Mouse (Mus musculus) monocyte, adult 5-6 weeks (primary cell): ENCODE results near the gene Sh2d3c. TPM values are rescaled to one million over a fixed set of nuclear protein-coding genes. Genes with fewer than 3 reads are reported as not detected.
A peak's percentile ranks its signal among the peaks of the same experiment; 100 is the strongest.

Experiments
- ATAC-seq: fragments of 153-309, 156-312 bp; replicated peaks from 2 replicates; pipeline ENCODE4 v1.8.0; 2017; ENCODE audit warnings: mild to moderate bottlenecking; ENCODE audit not compliant: low TSS enrichment, insufficient number of reproducible peaks, severe bottlenecking, poor library complexity, low FRiP score
- total RNA-seq: library from RNA; stranded (forward); fragments of 200-1000, 200-491, 200-594 nt; gene quantifications from 3 replicates; pipeline ENCODE4 v1.2.3, GENCODE M21; 2017

Gene Sh2d3c
- 37.3 to 83.5 TPM (median 42.5 TPM) in 3 replicates for total RNA-seq

DNA sequence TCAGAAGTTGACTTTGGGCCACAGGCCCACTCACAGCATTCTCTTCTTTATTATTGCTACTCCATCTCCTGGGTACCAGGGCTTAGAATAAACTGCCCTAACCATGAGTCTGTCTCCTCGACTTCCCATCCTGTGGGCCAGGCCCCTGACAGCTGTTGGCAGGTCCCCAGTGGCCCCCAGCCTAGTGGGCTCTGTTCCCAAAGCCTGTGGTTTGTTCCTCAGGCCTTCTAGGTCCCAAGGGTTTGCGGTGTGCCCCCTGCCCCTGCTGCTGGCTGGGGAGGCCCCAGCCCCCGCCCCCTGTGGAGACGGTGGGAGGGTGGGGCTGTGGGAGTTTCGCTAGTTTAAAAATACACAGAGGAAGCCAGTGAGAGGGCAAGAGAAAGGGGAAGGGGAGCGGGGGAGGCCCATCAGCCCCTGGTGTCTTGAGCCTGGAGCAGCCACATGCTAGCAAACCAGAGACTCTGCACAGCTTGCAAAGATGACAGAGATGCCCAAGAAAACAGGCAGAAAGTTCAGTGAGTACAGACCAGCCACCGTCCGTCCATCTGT is at the start of gene Sh2d3c:
Sh2d3c (plus strand) TSS at position 375 of the 549 bp plus-strand sequence.
- ATAC-seq = peak; percentile 24

DNA sequence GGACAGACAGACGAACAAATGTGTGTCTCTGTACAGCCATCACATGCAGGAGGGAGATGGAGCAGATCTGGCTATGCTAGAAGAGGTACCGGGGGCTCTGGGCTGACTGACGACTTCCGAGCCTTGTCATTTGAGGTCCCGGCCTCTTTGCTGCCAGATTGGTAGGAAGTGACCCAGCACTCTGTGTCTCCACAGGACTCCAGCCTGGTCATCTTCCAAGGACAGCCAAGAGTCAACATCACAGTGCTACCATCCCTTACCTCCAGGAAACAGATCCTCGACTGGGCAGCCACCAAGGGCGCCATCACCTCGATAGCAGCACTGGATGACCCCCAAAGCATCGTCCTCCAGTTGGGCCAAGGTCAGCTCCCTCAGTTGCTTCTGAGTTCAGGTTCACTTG is 49.7 kb upstream of the Sh2d3c start:
- no peak for ATAC-seq

DNA sequence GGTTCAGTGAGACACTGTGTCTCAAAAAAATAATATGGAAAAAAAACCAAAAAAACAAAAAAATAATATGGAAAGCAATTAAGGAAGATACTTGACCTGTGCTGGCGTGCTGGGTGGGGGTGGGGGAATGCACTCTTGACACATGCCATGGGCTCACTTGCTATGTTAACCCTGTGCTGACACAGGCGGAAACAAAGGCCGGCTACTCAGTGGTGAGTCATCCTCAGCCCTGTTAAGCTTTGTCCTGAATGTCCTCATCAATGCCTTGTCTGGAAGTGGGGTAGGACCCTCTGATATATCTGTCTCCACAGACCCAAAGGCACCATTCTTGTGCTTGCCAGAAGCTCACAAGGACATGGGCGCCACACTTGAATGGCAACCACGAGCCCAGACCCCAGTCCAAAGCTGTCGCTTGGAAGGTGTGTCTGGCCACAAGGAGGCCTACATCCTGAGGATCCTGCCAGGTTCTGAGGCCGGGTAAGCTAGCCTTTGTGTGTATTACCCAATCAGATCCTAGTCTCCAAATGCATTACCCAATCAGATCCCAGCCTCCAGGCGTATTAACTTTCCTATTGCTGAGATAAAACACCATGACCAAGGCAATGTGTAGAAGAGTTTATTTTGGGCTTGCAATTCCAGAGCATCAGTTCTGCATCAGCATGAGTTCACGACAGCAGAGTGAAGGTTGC is 48.8 kb upstream of the Sh2d3c start:
- no peak for ATAC-seq

DNA sequence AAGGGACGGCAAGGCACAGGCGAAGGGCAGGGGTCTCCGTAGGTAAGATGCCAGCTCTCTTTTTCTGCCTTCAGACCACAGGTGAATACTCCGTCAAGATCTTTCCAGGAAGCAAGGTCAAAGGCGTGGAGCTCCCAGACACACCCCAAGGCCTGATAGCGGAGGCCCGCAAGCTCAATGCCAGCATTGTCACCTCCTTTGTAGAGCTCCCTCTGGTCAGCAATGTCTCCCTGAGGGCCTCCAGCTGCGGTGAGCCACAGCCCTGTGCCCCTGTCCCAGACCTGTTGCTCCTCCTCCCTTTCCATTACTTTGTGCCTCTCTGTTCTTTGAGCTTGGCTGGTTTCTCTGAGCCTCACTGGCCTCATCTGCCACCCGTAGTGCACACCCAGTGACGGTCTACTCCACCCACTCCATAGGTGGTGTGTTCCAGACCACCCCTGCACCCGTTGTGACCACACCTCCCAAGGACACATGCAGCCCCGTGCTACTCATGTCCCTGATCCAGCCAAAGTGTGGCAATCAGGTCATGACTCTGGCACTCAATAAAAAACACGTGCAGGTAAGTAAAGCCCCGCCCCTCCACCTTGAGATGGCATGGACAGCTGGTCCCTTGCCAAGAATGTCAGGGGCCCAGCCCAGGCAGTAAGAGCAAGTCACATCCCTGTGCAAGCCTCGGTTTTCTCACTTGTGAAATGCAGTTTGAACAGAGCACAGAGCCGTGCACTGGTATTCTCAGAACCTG is 47.5 kb upstream of the Sh2d3c start:
- no peak for ATAC-seq

DNA sequence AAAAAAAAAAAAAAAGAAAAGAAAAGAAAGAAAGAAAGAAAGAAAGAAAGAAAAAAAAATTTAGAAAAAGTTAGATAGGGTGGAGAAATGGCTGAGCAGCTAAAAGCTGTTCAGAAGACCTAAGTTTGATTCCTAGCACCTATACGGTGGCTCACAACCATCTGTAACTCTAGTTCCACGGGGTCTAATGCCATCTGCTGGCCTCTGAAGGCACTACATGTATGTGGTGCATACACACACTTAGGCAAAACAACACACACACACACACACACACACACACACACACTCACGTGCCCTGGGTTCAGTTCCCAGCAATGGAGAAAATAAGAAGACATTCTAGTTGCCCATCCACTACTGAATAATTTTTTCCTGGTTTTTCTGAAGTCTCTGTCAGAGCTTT is 44.0 kb upstream of the Sh2d3c start:
- no peak for ATAC-seq

- no peak for ATAC-seq
Observed at GRCm38 (mm10) chr2:32677683-32678082, 43.2 kb upstream of the Sh2d3c start.

GRCm38 (mm10) chr2:32680051-32680451 is 40.8 kb upstream of the Sh2d3c start:
- ATAC-seq = no peak

DNA sequence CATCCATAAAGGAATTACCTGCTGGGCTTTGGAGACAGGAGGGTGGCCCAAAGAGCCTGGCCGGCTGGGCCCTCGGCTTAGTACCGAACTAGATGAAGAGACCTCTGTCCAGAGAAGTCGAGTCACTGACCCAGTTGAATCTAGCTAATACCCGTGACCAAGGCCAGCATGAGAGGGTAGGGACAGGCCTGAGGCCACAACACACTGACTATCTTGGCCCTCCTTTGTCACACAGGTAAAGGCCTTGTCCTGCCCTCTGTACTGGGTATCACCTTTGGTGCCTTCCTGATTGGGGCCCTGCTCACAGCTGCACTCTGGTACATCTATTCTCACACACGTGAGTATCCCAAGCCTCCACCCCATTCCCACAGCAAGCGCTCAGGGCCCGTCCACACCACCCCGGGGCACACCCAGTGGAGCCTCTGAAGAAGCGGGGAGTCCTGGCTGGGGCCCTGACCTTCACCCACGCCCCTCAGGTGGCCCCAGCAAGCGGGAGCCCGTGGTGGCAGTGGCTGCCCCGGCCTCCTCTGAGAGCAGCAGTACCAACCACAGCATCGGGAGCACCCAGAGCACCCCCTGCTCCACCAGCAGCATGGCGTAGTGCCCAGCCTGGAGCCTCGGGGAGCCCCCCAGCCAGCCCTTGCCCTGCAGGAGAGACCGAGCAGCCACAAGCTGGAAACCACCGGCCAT is 39.7 kb upstream of the Sh2d3c start:
- ATAC-seq = no peak

DNA sequence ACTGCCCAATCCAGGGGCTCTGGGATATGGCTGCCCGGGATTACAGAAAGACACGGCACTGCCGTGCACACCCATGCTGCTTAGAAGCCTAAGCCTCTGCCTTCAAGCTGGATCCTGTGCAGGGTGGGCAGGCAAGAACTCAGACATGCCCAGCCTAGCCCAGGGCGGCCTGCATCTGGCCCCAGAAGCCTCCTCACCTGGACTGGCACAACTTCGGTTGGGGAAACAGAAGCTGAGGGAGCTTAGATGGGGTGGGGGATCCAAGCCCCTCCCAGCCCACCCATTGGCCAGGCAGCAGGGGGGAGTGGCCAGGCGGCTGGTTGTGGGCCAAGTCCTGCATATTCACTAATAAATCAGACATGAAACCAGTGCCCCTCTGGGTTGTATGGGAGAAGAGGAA is 39.1 kb upstream of the Sh2d3c start:
- no peak for ATAC-seq

GRCm38 (mm10) chr2:32682721-32683417 is 38.0 kb upstream of the Sh2d3c start:
- no peak for ATAC-seq

DNA sequence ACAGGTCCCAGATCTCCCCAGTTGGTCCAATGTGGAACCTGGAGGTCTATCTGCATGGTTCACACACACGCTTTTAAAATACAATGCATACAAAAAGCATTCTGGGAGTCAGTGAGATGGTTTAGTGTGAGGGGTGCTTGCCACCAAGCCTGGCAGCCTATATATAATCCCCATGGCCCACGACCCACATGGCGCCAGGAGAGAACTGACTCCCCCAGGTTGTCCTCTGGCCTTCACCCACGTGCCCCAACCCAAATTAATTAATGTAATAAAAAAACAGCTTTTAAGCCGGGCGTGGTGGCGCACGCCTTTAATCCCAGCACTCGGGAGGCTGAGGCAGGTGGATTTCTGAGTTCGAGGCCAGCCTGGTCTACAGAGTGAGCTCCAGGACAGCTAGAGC is 37.2 kb upstream of the Sh2d3c start:
- ATAC-seq = no peak

- ATAC-seq = no peak
Observed at GRCm38 (mm10) chr2:32684681-32685428, 36.0 kb upstream of the Sh2d3c start.

DNA sequence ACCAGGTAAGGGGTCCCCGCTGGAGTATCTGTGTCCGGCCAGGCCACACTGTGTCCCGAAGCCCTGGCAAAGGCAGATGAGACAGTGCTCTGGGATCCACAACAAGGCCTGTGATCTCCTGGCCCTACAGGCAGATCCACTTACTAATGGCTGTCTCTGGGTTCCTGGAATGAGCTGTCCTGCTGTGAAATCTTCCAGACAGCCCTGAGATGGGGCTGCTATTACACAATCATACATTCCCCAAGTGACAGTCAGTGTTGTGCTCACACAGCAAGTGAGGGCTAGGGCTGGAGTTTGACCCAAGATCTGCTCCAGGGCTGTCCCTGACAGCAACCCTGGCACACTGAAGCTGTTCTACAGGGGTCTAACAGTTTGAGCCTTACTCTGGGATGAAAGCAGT is 35.0 kb upstream of the Sh2d3c start:
- ATAC-seq = no peak

DNA sequence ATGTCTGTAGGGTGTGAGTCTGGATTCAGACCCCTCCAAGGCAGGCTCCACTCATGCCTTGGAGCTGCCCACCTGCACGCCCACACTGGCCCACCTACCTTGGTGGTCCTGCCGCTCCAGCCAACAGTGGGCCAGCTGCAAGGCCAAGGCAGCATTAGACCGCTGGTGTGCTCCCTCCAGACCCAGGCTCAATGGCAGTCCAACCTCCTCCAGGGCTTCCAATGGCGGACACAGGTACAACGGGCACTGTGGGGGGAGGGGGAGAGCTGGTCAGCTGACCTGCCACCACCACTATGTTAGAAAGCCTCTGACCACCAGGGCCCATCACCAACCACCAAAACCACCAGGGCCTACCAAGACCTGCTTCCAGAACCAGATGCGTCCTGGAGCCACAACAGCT is 34.2 kb upstream of the Sh2d3c start:
- no peak for ATAC-seq

GRCm38 (mm10) chr2:32687562-32687961 is 33.3 kb upstream of the Sh2d3c start:
- no peak for ATAC-seq

DNA sequence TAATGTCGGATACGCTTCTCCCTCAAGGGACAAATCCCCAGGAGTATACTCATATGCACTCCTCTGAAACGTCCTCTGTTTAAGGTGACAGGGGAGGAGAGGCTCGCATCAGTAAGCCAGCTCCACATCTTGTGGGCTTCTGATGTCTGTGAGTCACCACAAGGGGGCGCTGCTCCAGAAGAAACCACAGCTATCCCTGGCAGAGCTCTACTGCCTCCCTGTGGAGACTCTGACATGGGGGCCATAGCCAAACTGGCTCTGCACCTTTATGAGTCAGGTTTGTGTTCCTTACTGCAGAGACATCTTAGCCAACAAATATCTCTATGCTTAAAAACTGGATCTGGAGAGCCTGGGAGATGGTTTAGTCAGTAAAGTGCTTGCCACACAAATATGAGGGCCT is 31.4 kb upstream of the Sh2d3c start:
- peak; percentile 75 for ATAC-seq

- no peak for ATAC-seq
Observed at GRCm38 (mm10) chr2:32691041-32691440, 29.8 kb upstream of the Sh2d3c start.

- ATAC-seq = no peak
Observed at GRCm38 (mm10) chr2:32692496-32692895, 28.4 kb upstream of the Sh2d3c start.
